Mouse (Mus musculus): ENCODE data around the gene Omp. TPM values are rescaled to one million over a fixed set of nuclear protein-coding genes. Genes with fewer than 3 reads are reported as not detected.
"Not testable (repeated sequence)": the region's sequence is repeated elsewhere in the genome, so short reads cannot be mapped to it uniquely, and the experiment has no call there.

Gene Omp
- polyA plus RNA-seq (2015; fragmentation: Nextera tagmentation; extraction: Ambion mirVana): 0.25 and 0.73 TPM in 2 replicates

- Histone ChIP-seq H3K9me3 (ENCODE audit: control insufficient read depth, low read length) (no peaks in the 10 kb centered on the region), H3K27ac (ENCODE audit: low read length) (no peak within 1 kb of the TSS), H3K4me1 (replicated peaks; ENCODE audit: control insufficient read depth, insufficient read depth, low read length) (no peaks in the 10 kb centered on the region), H3K9ac (ENCODE audit: low read length) (no peak within 1 kb of the TSS), H3K36me3 (ENCODE audit: control insufficient read depth, insufficient read depth, low read length) (no peaks in the 10 kb centered on the region), H3K27me3 (ENCODE audit: control insufficient read depth, insufficient read depth, low read depth, low read length) (no peaks in the 10 kb centered on the region), H3K4me2 (ENCODE audit: low read depth, low read length) (no peak within 1 kb of the TSS), H3K4me3 (ENCODE audit: low read length) (no peak within 1 kb of the TSS)
- no peak for ATAC-seq (ENCODE audit: low read depth)
- WGBS: 81% methylated on average over 5 of the region's 5 CpGs
These were observed at the start of gene Omp for GRCm38 (mm10) chr7:98145402-98145801. Gene Omp, minus strand, starts transcription at chr7:98145502.

- Histone ChIP-seq H3K9ac (ENCODE audit: low read length) (peak overlapping the region; percentile 39; the same call in 1 of the 2 replicates), H3K27ac (ENCODE audit: low read length) (no peak overlapping the region), H3K36me3 (ENCODE audit: control insufficient read depth, insufficient read depth, low read length) (no peaks in the 10 kb centered on the region), H3K27me3 (ENCODE audit: control insufficient read depth, insufficient read depth, low read depth, low read length) (peaks cover 43% of the 10 kb centered on the region), H3K9me3 (ENCODE audit: control insufficient read depth, low read length) (no peaks in the 10 kb centered on the region), H3K4me3 (ENCODE audit: low read length) (peak overlapping the region; percentile 47), H3K4me2 (ENCODE audit: low read depth, low read length) (peak overlapping the region; percentile 71), H3K4me1 (replicated peaks; ENCODE audit: control insufficient read depth, insufficient read depth, low read length) (peaks cover 13% of the 10 kb centered on the region)
- ATAC-seq (ENCODE audit: low read depth): peak; percentile 41
- WGBS: 1% methylated on average over 61 of the region's 61 CpGs
These were observed 48.9 kb upstream of the Omp start for GRCm38 (mm10) chr7:98194026-98194792.

GRCm38 (mm10) chr7:98193515-98194025 lies 48.3 kb upstream of the Omp start:
- Histone ChIP-seq H3K4me3 (ENCODE audit: low read length) (peak overlapping the region; percentile 47), H3K9ac (ENCODE audit: low read length) (peak overlapping the region; percentile 39; the same call in 1 of the 2 replicates), H3K36me3 (ENCODE audit: control insufficient read depth, insufficient read depth, low read length) (no peaks in the 10 kb centered on the region), H3K9me3 (ENCODE audit: control insufficient read depth, low read length) (no peaks in the 10 kb centered on the region), H3K27ac (ENCODE audit: low read length) (no peak overlapping the region), H3K27me3 (ENCODE audit: control insufficient read depth, insufficient read depth, low read depth, low read length) (peaks cover 43% of the 10 kb centered on the region), H3K4me2 (ENCODE audit: low read depth, low read length) (peak overlapping the region; percentile 71), H3K4me1 (replicated peaks; ENCODE audit: control insufficient read depth, insufficient read depth, low read length) (peaks cover 13% of the 10 kb centered on the region)
- 4% methylated on average over 36 of the region's 36 CpGs for WGBS
- peak; percentile 13; the same call in 1 of the 2 replicates for ATAC-seq (ENCODE audit: low read depth)

- no peak for ATAC-seq (ENCODE audit: low read depth)
- Histone ChIP-seq H3K36me3 (ENCODE audit: control insufficient read depth, insufficient read depth, low read length) (no peaks in the 10 kb centered on the region), H3K9me3 (ENCODE audit: control insufficient read depth, low read length) (no peaks in the 10 kb centered on the region), H3K4me2 (ENCODE audit: low read depth, low read length) (no peak overlapping the region), H3K27me3 (ENCODE audit: control insufficient read depth, insufficient read depth, low read depth, low read length) (peaks cover 43% of the 10 kb centered on the region), H3K9ac (ENCODE audit: low read length) (no peak overlapping the region), H3K27ac (ENCODE audit: low read length) (no peak overlapping the region), H3K4me3 (ENCODE audit: low read length) (no peak overlapping the region), H3K4me1 (replicated peaks; ENCODE audit: control insufficient read depth, insufficient read depth, low read length) (peaks cover 14% of the 10 kb centered on the region)
- WGBS: 53% methylated on average over 17 of the region's 17 CpGs
These were observed 46.4 kb upstream of the Omp start for GRCm38 (mm10) chr7:98191571-98192250.

GRCm38 (mm10) chr7:98190578-98190977 lies 45.3 kb upstream of the Omp start:
- no peaks in the 10 kb centered on the region for H3K36me3 ChIP-seq (ENCODE audit: control insufficient read depth, insufficient read depth, low read length)
- H3K9me3 ChIP-seq (ENCODE audit: control insufficient read depth, low read length): no peaks in the 10 kb centered on the region
- ATAC-seq (ENCODE audit: low read depth): no peak
- peaks cover 15% of the 10 kb centered on the region for H3K4me1 ChIP-seq (replicated peaks; ENCODE audit: control insufficient read depth, insufficient read depth, low read length)
- no peak overlapping the region for H3K9ac ChIP-seq (ENCODE audit: low read length)
- H3K27me3 ChIP-seq (ENCODE audit: control insufficient read depth, insufficient read depth, low read depth, low read length): peaks cover 40% of the 10 kb centered on the region
- no peak overlapping the region for H3K27ac ChIP-seq (ENCODE audit: low read length)
- WGBS: 81% methylated on average over 1 of the region's 1 CpGs
- no peak overlapping the region for H3K4me2 ChIP-seq (ENCODE audit: low read depth, low read length)
- no peak overlapping the region for H3K4me3 ChIP-seq (ENCODE audit: low read length)

GRCm38 (mm10) chr7:98189745-98190144 lies 44.4 kb upstream of the Omp start:
- Histone ChIP-seq H3K27ac (ENCODE audit: low read length) (no peak overlapping the region), H3K27me3 (ENCODE audit: control insufficient read depth, insufficient read depth, low read depth, low read length) (peaks cover 32% of the 10 kb centered on the region), H3K4me1 (replicated peaks; ENCODE audit: control insufficient read depth, insufficient read depth, low read length) (peaks cover 15% of the 10 kb centered on the region), H3K9ac (ENCODE audit: low read length) (no peak overlapping the region), H3K9me3 (ENCODE audit: control insufficient read depth, low read length) (no peaks in the 10 kb centered on the region), H3K4me2 (ENCODE audit: low read depth, low read length) (no peak overlapping the region), H3K36me3 (ENCODE audit: control insufficient read depth, insufficient read depth, low read length) (no peaks in the 10 kb centered on the region), H3K4me3 (ENCODE audit: low read length) (no peak overlapping the region)
- WGBS: 11% methylated on average over 3 of the region's 3 CpGs
- ATAC-seq (ENCODE audit: low read depth): peak; percentile 42; the same call in 1 of the 2 replicates

GRCm38 (mm10) chr7:98188680-98189079 lies 43.4 kb upstream of the Omp start:
- Histone ChIP-seq H3K4me2 (ENCODE audit: low read depth, low read length) (no peak overlapping the region), H3K27me3 (ENCODE audit: control insufficient read depth, insufficient read depth, low read depth, low read length) (peaks cover 21% of the 10 kb centered on the region), H3K4me1 (replicated peaks; ENCODE audit: control insufficient read depth, insufficient read depth, low read length) (peaks cover 8% of the 10 kb centered on the region), H3K9ac (ENCODE audit: low read length) (no peak overlapping the region), H3K9me3 (ENCODE audit: control insufficient read depth, low read length) (no peaks in the 10 kb centered on the region), H3K4me3 (ENCODE audit: low read length) (no peak overlapping the region), H3K27ac (ENCODE audit: low read length) (no peak overlapping the region), H3K36me3 (ENCODE audit: control insufficient read depth, insufficient read depth, low read length) (no peaks in the 10 kb centered on the region)
- 81% methylated on average over 2 of the region's 2 CpGs for WGBS
- no peak for ATAC-seq (ENCODE audit: low read depth)

GRCm38 (mm10) chr7:98188238-98188637 lies 42.9 kb upstream of the Omp start:
- H3K4me2 ChIP-seq (ENCODE audit: low read depth, low read length): no peak overlapping the region
- WGBS: 89% methylated on average over 2 of the region's 2 CpGs

GRCm38 (mm10) chr7:98187332-98187731 lies 42.0 kb upstream of the Omp start:
- WGBS: 83% methylated on average over 3 of the region's 3 CpGs
- not testable (repeated sequence) for H3K9me3 ChIP-seq (ENCODE audit: control insufficient read depth, low read length); H3K9ac ChIP-seq (ENCODE audit: low read length); H3K27me3 ChIP-seq (ENCODE audit: control insufficient read depth, insufficient read depth, low read depth, low read length); H3K4me1 ChIP-seq (replicated peaks; ENCODE audit: control insufficient read depth, insufficient read depth, low read length); H3K27ac ChIP-seq (ENCODE audit: low read length); H3K36me3 ChIP-seq (ENCODE audit: control insufficient read depth, insufficient read depth, low read length); ATAC-seq (ENCODE audit: low read depth); H3K4me3 ChIP-seq (ENCODE audit: low read length); H3K4me2 ChIP-seq (ENCODE audit: low read depth, low read length)

More at GRCm38 (mm10) chr7:98188238-98188637, 42.9 kb upstream of the Omp start:
- H3K9ac ChIP-seq (ENCODE audit: low read length): no peak overlapping the region
- H3K9me3 ChIP-seq (ENCODE audit: control insufficient read depth, low read length): no peaks in the 10 kb centered on the region
- H3K4me1 ChIP-seq (replicated peaks; ENCODE audit: control insufficient read depth, insufficient read depth, low read length): peaks cover 3% of the 10 kb centered on the region
- no peak for ATAC-seq (ENCODE audit: low read depth)
- no peak overlapping the region for H3K4me3 ChIP-seq (ENCODE audit: low read length)
- peaks cover 17% of the 10 kb centered on the region for H3K27me3 ChIP-seq (ENCODE audit: control insufficient read depth, insufficient read depth, low read depth, low read length)
- no peak overlapping the region for H3K27ac ChIP-seq (ENCODE audit: low read length)
- H3K36me3 ChIP-seq (ENCODE audit: control insufficient read depth, insufficient read depth, low read length): no peaks in the 10 kb centered on the region

All from lung, embryonic 16.5 days (tissue).